Mouse (Mus musculus) liver, postnatal 0 days (tissue): ENCODE data around the gene Rif1. TPM values are rescaled to one million over a fixed set of nuclear protein-coding genes. Genes with fewer than 3 reads are reported as not detected.

Source experiments
- ATAC-seq: fragments of 200-750 bp; cut with Nextera tagmentation; 2 replicates; pipeline ENCODE4 v1.8.0; 2017; ENCODE audit warnings: mild to moderate bottlenecking, moderate library complexity
- DNase-seq: peaks from one replicate; pipeline ENCODE4 v3.0.0-alpha.2; 2016
- H3K27ac ChIP-seq: fragments of 300-500 bp; sonication (generic); 2 replicates; pipeline ENCODE4 v1.5.1; 2014; ENCODE audit warnings: antibody characterized with exemption, moderate library complexity, mild to moderate bottlenecking, low read depth
- H3K27me3 ChIP-seq: fragments of 300-500 bp; sonication (generic); 2 replicates; pipeline ENCODE4 v1.6.1; 2014; ENCODE audit warnings: low read length, control low read depth, mixed read lengths; ENCODE audit not compliant: insufficient read depth
- H3K36me3 ChIP-seq: fragments of 300-500 bp; sonication (generic); replicated peaks from 2 replicates; pipeline ENCODE4 v1.6.1; 2014; ENCODE audit warnings: mild to moderate bottlenecking, control low read depth, low read length, moderate library complexity, mixed read lengths; ENCODE audit not compliant: insufficient read depth
- H3K4me1 ChIP-seq: fragments of 300-500 bp; sonication (generic); 2 replicates; pipeline ENCODE4 v1.6.1; 2014; ENCODE audit warnings: antibody characterized with exemption, mild to moderate bottlenecking, control low read depth; ENCODE audit not compliant: insufficient read depth
- H3K4me2 ChIP-seq: fragments of 300-500 bp; sonication (generic); 2 replicates; pipeline ENCODE4 v1.6.1; 2014; ENCODE audit warnings: low read depth, mild to moderate bottlenecking, low read length, moderate library complexity, mixed read lengths
- H3K4me3 ChIP-seq: fragments of 300-500 bp; sonication (generic); 2 replicates; pipeline ENCODE4 v1.5.1; 2014; ENCODE audit warnings: low read depth, low read length
- H3K9ac ChIP-seq: fragments of 300-500 bp; sonication (generic); replicated peaks from 2 replicates; pipeline ENCODE4 v1.6.1; 2014; ENCODE audit warnings: mild to moderate bottlenecking, moderate library complexity
- H3K9me3 ChIP-seq: fragments of 300-500 bp; sonication (generic); 2 replicates; pipeline ENCODE4 v1.6.1; 2016; ENCODE audit warnings: mild to moderate bottlenecking, control low read depth, low read length, mixed read lengths
- CTCF ChIP-seq: sonication (generic); IDR thresholded peaks from 2 replicates; pipeline ENCODE4 v1.5.1; 2016; ENCODE audit warnings: antibody characterized with exemption, low read depth
- EP300 ChIP-seq: IDR thresholded peaks from 2 replicates; pipeline ENCODE4 v1.6.1; 2016; ENCODE audit warnings: antibody characterized with exemption, low read depth, mild to moderate bottlenecking
- WGBS: fragments of 180-500 bp; shearing (Covaris S2); extraction: QIAGEN DNeasy Blood & Tissue Kit; methylation state at CpG from one replicate; pipeline ENCODE4 v1.1.7; 2014; ENCODE audit not compliant: insufficient replicate concordance; 5-methylcytosine and 5-hydroxymethylcytosine counted together
- polyA plus RNA-seq: library from polyadenylated mRNA; unstranded; fragments of >200 nt; fragmentation: Nextera tagmentation; extraction: Ambion mirVana; gene quantifications from 2 replicates; pipeline ENCODE4 v1.2.1, GENCODE M21; 2015

The Rif1 gene
- polyA plus RNA-seq, result 7.4 and 9.2 TPM in 2 replicates

DNA sequence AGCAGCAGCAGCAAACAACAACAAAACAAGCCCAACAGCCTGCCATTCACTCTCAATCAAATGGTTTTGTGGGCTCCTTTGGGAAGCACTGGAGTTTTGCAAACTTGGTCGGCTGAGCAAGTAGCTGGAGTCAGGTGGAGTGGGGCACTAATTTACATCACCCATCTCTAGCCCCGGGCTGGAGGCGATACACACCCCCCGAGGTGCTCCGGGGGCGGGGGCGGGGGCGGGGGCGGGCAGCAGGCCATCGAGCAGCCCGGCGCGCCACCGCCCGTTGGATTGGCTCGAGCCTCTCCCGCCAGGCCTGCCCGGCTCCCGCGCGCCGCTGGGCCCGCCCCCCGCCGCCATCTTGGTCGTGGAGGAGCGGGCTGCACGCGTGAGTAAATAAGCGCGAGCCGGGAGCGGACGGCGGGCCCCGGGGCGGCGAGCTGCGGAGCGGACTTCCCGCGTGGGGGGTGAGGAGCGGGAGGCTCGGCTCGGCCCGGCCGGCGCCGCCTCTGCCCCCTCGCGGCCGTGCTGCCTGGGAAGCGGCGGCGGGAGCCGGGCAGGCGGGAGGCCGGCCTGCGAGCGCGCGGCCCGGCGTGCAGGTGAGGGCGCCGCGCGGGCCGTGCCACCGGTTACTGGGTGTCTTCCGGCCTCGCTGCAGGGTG is at the start of gene Rif1:
Gene Rif1 (plus strand): TSS at position 342 of the 650 bp plus-strand sequence.
- ATAC-seq, result peak; percentile 96
- Histone ChIP-seq H3K9me3 (no peaks in the 10 kb centered on the region), H3K36me3 (peaks cover 10% of the 10 kb centered on the region), H3K27ac (peak within 1 kb of the TSS; percentile 85), H3K4me1 (peaks cover 5% of the 10 kb centered on the region; the same call in 1 of the 2 replicates), H3K27me3 (no peaks in the 10 kb centered on the region), H3K4me3 (peak within 1 kb of the TSS; percentile 86), H3K4me2 (peak within 1 kb of the TSS; percentile 64), H3K9ac (peak within 1 kb of the TSS; percentile 93)
- DNase-seq, result peak; percentile 93
- TF ChIP-seq EP300 (no peak), CTCF (no peak)
- WGBS, result 3% methylated on average over 65 of the region's 72 CpGs

DNA sequence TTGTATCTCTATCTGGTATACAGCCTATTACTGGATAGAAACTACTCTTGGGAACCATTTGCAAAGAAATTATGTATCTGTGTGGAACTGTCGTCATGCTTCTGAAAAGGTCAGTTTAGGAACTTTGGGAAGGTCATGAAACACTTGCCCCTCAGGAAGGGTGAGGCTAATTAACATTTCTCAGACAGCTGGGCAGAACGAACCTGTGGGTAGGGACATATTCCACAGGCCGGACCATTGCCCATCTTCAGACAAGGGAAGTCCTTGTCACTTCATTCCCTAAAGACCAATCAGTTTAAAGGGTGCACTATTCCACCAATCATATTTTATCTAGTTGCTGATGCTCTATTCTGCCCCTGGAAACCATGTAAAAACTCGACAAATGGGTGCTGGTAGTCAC is 45.6 kb upstream of the Rif1 start:
- DNase-seq, result no peak
- Histone ChIP-seq H3K9ac (no peak overlapping the region), H3K4me2 (no peak overlapping the region), H3K4me3 (no peak overlapping the region), H3K27ac (no peak overlapping the region), H3K4me1 (no peaks in the 10 kb centered on the region), H3K27me3 (no peaks in the 10 kb centered on the region), H3K9me3 (no peaks in the 10 kb centered on the region), H3K36me3 (no peaks in the 10 kb centered on the region)
- 76% methylated on average over 4 of the region's 4 CpGs for WGBS
- ATAC-seq, result no peak
- TF ChIP-seq EP300, result no peak
- no peak for TF ChIP-seq CTCF

DNA sequence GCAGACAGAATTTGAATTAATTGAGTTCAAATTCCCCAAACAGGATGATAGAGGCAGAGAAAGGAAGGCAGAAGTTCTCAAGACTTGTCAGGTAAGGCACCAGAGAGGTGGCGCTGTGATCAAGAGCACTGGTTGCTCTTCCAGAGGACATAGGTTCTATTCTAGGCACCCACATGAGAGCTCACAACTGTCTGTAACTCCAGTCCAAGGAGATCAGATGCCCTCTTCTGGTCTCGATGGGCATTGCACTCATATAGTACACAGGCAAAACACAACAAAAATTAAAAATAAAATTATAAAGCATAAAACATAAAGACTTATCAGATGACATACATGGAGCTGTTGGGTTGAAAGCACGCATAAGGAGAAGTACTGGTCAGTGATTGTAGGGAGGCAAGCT is 43.2 kb upstream of the Rif1 start:
- H3K4me3 ChIP-seq, result no peak overlapping the region
- 79% methylated on average over 3 of the region's 3 CpGs for whole genome bisulfite sequencing
- H3K4me2 ChIP-seq, result no peak overlapping the region
- ATAC-seq (no peak), DNase-seq (no peak)
- no peaks in the 10 kb centered on the region for H3K9me3 ChIP-seq
- TF ChIP-seq EP300, result no peak
- TF ChIP-seq CTCF, result peak; percentile 41
- H3K9ac ChIP-seq, result no peak overlapping the region
- H3K27me3 ChIP-seq, result no peaks in the 10 kb centered on the region
- H3K4me1 ChIP-seq, result no peaks in the 10 kb centered on the region
- H3K27ac ChIP-seq, result no peak overlapping the region
- H3K36me3 ChIP-seq, result no peaks in the 10 kb centered on the region

DNA sequence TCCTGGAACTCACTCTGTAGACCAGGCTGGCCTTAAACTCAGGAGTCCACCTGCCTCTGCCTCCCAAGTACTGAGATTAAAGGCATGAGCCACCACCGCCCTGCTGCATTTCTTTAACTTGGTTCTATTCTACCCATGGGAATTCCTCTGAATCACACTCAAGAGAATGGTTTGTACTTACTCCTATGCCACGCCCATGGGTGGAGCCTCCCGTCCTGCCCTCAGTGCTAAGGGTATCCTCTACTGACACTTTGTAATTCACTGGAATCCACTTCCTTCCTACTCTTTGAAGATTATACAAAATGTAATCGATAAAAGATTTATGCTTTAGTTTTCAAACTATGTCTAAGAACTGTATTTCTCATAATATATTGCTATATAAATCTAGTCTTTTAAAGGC is 41.1 kb upstream of the Rif1 start:
- no peaks in the 10 kb centered on the region for H3K9me3 ChIP-seq
- no peak for DNase-seq
- H3K4me1 ChIP-seq, result no peaks in the 10 kb centered on the region
- no peaks in the 10 kb centered on the region for H3K27me3 ChIP-seq
- TF ChIP-seq CTCF (no peak), EP300 (no peak)
- no peaks in the 10 kb centered on the region for H3K36me3 ChIP-seq
- H3K27ac ChIP-seq, result no peak overlapping the region
- no peak for ATAC-seq
- no peak overlapping the region for H3K4me3 ChIP-seq
- 63% methylated on average over 4 of the region's 4 CpGs for WGBS
- no peak overlapping the region for H3K4me2 ChIP-seq
- H3K9ac ChIP-seq, result no peak overlapping the region

DNA sequence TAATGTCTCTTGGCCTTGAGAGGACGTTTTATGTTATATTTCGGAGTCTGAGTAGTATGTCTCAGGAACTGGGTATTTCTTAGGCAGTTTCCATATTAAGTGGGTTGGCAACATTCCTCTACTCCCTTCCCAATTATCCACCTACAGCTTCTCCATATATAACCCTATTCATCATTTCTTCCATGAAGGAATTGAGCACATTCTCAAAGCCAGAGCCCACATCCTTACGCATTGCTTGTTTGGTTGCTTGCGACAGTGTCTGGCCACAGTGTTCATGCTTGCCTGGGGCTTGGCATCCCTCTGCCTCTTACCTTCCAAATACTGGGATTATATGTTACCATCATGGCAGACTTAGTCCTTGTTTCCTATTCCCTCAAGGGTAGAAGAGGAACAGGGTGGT is 38.0 kb upstream of the Rif1 start:
- Histone ChIP-seq H3K36me3 (no peaks in the 10 kb centered on the region), H3K4me3 (no peak overlapping the region), H3K9ac (no peak overlapping the region), H3K27me3 (0 out of 2 replicates have a peak, but pooled peaks cover 3% of the 10 kb centered on the region), H3K4me1 (no peaks in the 10 kb centered on the region), H3K4me2 (no peak overlapping the region), H3K27ac (no peak overlapping the region), H3K9me3 (no peaks in the 10 kb centered on the region)
- DNase-seq, result no peak
- WGBS, result 80% methylated on average over 4 of the region's 4 CpGs
- TF ChIP-seq CTCF, result no peak
- no peak for TF ChIP-seq EP300
- ATAC-seq, result no peak

GRCm38 (mm10) chr2:52035144-52035543 is 37.5 kb upstream of the Rif1 start:
- Histone ChIP-seq H3K4me1 (no peaks in the 10 kb centered on the region), H3K9me3 (no peaks in the 10 kb centered on the region), H3K36me3 (no peaks in the 10 kb centered on the region), H3K4me3 (no peak overlapping the region), H3K27ac (no peak overlapping the region), H3K27me3 (0 out of 2 replicates have a peak, but pooled peaks cover 3% of the 10 kb centered on the region), H3K9ac (no peak overlapping the region), H3K4me2 (no peak overlapping the region)
- TF ChIP-seq EP300 (no peak), CTCF (no peak)
- ATAC-seq, result no peak
- 63% methylated on average over 4 of the region's 4 CpGs for WGBS
- no peak for DNase-seq
